Mouse (Mus musculus) lung, postnatal 36 days (tissue): ENCODE measurements around the gene Itga1.

ENCODE experiments used
- DNase-seq: peaks from one replicate; pipeline ENCODE4 v3.0.0; 2022; ENCODE audit warnings: mixed read lengths

Itga1 gene

DNA sequence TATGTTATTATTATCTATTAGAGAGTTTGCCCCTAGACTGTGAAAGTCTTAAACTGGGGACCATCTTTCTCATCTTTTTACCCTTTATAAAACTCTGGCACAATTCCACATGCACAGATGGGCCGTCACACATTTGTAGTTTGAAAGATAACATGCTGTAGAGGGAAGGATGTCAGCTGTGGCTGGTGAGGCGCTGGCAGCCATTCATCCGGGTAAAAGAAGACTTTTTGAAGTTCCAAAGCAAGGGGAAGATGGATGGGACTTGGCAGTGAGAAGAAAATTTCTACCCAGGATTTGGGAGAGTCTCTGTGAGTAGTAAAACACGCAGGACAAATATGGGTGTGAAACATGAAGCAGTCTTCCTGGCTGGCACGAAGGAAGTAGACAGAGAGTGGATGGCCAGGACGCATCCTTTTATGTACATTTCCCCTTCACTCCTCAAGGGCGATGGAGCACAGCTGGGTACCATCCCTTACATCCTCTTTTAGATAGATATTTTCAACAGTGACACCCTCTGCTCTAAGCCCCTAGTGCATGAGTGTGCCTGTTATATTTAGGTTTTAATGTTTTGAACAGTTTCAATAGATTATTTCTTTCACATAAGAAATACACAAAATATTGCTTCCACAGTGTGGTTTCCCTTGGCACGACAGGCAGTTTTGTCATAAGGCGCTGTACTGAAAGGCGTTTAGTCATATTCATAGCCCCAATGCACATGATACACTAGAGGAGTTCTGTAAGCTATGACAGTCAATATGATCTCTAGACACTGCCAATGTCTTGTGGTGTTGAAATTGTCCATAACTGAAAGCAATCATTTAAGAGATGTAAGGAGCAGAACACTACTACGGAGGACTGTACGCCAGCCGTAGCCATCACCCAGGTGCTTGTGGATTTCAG is 50.9 kb downstream of the Itga1 start:
- peak; percentile 42 for DNase-seq

DNA sequence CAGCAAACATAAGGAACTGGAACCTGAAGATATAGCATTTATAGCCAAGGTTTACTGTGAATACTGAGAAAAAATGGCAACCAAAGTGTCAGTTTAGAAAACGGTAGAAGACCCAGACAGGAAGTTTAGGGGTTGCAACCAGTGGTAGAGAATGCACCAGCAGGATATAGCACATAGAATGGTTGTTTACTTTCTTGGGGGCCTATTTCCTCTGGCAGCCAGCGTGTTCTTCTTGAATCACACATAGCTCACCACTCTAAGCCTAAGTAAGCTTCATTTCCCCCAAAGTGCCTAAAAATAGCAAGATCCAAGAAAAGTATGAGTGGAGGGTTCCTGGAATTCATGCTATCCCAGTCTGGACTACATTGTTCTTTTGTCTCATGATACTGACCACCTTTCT is 59.1 kb downstream of the Itga1 start:
- no peak for DNase-seq

DNA sequence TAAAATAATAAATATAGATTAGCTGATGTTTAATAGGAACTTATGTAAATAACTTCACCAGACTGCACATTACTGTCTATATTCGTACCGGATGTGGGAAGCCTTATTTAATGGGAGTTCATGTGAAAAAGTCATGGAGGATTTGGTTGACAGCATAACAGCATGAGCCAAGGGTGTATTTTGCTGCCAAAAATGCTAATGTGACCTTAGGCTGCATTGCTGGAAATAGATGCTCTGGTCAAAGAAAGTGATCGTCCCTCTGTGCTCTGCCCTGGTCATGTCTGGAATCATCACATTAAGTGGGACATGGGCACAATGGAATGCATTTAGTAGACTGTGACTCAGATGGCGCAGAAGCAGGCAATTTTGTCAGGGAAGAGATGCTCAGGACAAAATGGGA is 64.5 kb downstream of the Itga1 start:
- DNase-seq, result no peak

DNA sequence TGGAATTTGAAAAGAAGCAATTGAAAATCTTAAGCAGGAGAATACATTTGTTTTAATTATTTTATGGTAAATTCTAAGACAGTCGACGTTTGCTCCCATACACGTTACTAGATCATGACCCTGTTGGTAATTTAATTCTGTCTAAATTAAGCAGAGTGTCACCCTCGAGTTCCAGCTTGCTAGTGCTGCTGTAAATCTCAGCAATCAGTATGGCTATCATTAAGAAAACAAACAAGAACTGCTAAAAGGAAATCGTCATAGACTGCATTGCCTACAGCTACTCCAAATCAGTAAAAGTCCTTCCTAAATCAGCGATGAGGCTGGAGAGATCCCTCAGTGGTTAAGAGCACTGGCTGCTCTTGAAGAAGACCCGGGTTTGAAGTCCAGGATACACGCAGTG is 66.4 kb downstream of the Itga1 start:
- no peak for DNase-seq

DNA sequence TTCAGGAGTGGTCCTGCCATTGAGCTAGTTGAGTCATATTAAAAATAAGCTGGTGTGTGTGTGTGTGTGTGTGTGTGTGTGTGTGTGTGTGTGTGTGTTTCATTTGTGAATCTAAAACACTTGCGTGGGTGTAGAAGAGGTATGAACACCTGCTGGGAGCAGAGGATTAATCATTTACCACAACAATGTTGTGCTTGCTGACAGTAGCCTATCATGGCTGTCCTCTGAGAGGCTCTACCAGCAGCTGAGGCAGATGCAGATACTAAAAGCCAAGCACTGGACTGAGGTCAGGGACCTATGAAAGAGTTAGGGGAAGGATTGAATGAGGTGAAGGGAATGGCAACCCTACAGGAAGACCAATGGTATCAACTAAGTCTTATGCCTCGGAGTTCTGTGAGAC is 68.6 kb downstream of the Itga1 start:
- no peak for DNase-seq

DNA sequence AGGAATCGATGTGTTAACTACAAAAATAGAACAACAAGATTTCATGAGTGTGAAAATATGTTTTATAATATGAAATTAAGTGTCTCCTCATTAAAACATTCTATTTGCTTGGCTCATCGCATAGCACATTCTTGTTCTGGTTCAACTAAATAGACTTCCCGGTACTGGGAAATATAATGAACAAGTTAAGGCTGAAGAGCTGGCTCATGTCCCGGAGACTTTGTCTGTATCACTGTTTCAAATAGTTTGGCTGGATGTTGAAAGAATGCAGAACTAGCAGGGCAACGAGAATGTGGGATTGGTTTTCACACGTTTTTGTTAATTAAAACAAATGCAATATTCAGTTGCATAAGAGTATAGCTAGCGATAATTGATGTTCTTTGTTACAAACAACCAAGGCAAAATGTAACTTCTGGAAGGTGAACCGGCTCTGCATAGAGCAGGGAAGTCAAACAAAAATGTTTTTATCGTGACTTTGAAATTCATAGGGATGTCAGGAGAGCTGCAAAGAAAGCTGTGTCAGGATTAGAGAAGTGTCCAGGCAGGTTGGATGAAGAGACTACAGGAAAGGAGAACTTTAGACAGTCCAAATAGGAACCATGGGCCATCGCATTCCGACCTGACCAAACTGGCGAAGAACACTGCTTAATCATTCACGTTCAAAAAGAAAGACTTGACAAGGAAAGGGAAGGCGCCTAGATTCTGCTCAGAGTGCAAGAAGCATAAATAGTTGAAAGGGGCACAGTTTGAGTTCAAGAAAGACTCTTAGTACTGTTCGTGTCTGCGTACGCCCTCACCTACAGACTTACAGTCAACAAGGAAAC is 70.4 kb downstream of the Itga1 start:
- DNase-seq, result peak; percentile 30

DNA sequence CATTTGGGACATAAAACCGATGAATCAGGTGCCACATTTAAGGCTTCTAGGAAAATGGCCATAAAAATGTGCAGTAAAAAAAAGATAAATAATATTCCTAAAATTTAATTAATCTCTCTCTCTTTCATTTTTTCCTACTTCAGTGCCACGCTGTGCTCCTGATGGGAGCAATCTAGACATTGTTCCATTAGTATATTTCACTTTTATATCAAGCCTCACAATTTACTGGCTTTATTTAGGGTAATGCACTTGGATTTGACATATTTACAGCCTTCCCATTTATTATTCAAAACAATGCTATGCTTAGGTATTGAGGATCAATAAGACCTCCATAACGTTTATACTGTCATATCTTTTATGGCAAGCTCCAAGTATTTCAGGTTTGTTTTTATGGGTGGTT is 76.4 kb downstream of the Itga1 start:
- DNase-seq, result no peak

DNA sequence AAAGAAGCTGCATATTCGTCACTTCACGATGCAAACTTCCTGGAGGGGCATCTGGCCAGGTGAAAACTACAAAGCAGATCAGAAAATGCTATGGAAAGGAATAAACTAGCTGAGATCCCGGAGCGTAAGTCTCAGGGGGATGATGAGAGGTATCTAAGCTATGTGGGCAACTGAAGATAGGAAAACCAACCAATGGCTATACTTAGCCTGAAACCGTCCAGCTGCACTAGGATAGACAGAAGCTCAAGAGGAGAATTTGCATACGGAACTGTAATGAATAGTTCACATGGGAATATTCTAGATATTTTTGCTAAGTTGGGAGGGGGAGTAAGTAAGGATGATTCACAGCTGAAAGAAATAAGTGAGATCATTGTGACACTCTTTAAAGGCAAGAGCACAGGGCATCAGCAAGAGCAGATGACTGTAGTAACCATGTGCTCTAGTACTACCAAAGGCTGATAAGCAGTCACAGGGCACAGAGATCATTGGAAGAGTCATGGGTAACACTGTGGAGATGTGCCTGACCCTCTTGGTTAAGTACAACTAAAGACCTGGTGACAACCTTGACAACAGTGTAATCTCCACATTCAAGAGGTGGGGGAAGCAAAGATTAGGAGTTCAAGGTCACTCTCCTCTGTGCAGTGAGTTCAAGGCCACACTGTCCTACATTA is 79.5 kb downstream of the Itga1 start:
- no peak for DNase-seq

DNA sequence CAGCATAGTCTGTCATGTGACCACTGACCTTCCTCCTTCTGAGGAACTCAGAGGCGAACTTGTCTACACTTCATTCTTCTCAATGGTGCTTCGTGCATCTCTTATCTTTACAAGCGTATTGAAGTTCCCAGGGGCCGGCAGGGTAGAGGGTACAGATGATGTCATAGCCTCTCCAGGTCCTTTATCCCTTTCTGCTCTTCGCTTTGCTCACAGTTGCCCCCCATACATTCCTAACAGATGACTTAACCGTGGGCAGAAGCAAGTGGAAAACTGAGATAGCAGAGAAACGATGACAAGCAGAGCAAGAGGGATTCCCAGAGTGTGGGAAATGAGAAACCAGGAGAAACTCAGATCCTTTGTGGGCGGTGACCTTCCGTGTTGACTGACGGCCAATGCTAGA is 80.4 kb downstream of the Itga1 start:
- peak; percentile 23 for DNase-seq

DNA sequence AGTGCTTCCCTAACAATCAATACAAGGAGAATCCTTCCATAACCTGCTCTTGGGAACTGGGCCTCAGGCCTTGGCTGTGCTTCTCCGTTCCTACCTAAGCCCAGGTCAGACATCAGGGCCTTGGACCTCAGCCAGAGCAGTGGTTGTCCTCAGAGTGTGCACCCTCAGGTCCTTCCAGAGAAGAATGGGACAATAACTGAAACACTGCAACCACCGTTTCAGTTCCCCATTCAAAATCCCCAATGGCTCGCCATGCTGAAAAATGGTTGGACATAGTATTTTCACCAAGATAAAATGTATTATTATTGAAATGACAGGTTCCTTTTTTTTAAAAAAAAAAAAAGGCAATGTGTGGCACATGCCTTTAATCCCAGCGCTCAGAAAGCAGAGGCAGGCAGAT is 81.0 kb downstream of the Itga1 start:
- DNase-seq, result no peak

DNA sequence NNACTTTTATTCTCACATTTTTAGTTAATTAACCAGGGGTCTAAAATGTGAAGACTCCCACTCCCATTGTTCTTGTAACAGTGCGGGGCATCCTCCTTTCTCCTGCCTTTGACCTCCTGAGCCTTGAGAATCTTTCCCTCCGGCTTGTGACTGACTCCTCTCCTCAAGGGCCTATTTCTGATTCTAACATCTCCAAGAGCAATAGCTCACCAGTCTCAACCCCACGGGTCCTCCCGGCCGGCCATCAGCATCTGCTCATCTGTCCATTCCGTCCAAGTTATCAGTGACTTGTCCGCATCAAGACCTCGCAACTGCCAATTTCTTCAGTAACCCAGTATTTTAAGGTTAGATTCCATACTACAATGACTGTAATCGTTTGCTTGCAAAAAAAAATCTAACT is 84.2 kb downstream of the Itga1 start:
- DNase-seq, result no peak

DNA sequence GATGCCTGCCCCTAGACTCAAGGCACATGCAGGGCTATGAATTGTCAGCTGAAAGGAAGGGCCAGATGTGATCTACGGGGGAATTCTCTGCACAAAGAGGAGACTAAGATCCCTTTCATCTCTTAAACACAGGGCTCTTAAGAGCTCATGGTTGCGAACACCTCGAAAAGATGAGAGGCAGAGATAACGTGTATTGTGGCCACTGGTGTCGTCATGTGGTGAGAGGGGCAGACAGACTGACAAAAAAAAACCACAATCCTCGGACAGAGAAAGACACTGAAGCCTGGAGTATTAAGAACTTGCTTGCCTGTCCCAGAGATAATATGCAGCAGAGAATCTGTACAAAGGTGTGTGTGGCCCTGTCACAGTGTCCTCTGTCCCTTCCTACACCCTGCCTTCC is 90.2 kb downstream of the Itga1 start:
- DNase-seq, result no peak

DNA sequence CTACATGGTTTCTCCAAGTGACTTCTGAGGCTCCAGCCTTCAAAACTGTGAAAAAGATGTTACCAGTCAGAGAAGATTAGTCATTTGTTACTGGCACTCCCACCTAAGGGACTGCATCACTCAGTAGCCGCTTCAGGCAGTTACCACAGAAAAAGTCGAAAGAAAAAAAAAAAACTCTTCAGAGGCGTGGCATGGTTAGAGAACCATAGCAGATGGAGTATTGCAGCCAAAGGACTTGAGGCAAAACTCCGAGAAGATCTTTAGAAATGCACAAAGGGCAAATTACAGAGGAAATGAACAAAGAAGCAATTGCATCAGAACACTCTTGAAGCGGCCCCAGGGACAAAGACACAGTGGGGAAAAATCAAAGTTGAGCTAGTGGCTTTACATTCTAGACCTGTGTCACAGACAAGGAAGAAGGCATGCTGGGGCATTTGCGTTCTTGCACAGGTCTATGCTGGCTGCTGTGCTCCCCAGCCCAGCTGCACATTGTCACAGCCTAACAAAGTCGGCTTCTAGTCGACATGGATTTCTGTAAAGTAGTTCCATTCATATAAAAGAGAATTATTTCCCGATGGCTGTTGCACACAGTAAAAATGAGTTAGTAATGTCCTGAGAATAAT is 95.4 kb downstream of the Itga1 start:
- DNase-seq, result no peak

DNA sequence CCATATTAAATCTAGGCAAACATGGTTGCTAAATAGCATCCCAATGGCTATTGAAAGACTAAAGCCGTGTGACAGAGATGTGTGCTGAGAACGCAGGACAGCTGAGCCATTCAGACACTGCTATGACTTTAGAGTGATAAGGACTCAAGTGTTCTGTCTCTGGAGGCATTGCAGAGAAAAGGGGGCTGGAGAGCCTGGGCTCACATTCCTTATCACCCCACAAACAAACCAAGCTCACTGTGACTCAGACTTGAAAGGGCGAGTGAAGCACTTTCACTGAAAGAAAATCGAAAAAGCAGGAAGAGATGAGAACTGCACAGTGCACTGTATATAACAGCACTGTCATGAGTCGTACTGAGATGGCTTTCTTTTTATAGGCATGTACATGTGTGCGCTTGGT is 96.4 kb downstream of the Itga1 start:
- DNase-seq, result no peak

DNA sequence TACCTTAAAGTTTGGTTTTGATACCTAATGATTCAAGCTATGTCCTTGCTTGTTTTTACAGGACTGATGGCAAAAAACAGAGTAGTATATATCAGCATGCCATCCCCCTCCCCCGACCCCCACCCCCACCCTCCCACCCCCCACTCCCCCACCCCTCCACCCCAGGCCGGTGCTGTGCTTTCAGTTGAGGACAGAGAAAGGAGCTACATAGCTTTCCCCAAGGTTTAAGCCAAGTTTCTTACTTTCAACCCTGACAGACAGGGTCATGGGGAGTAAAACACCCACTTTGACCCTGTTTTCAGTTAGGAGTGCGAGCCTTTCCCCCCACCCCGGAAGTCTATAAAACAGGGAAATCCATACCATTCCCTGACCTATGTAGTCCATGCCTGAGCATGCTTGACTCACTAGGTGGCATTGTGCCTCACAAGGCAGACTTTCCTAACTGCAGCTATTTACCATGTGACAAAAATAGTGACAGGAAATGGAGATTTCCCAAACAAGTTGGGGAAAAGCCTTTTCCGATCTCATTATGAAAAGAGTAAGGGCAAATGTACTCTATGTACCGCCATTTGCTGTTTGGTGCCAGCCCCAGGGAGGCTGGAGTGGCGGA is 98.2 kb downstream of the Itga1 start:
- peak; percentile 26 for DNase-seq

DNA sequence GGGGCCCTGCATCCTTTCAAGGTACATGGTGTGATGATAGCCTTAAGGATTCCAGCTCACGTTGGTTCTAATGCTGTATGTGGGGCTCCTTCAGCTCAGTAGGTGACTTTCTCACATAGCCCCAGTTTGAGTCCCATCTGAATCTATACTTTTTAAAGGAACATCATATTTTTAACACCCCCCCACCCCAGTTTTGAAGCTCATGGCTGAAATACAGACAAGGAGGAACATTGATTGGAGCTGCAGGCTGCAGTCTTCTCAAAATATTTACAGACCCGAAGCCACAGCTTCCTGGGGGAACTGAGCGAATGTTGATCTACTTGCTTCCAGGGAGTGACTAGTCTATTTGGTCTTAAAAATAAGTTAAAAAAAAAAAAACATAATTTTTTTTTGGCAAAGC is 98.9 kb downstream of the Itga1 start:
- no peak for DNase-seq

DNA sequence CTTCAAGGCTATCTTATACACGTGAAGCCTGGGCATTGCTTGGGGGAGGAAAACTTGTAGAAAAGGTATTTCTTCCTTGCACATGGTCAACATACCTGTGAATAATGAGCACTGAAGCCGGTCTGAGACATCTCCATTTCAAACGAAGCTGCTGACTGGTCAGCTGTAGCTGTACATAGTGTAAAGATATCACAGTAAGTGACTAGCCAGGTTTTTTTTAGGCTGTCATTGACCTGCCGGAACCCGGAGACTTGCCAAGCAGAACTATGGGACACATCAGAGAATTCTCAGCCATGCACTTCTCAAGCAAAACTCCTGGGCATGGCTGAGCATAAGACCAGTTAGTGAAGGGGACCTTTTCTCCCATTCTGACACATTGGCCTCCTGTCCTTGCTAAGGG is 99.6 kb downstream of the Itga1 start:
- DNase-seq, result no peak

DNA sequence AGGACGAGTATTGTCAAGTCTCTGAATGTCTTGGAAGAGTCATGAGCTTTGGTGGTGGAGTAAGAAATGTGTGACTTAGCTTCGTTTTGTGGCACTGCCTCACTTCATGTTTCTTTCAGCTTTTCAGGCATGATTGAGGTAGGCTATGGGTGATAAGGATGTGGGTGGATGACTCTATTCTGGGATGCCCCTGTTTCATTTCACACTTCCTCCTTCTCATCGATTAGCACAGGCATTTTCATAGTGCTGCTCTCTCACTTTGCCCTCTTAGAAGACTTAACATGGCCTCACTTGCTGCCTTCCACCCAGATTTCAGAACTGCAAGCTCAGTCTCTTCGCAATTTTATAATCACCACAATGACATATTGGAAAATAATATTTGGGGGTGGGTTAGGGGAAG is 102.2 kb downstream of the Itga1 start:
- no peak for DNase-seq

DNA sequence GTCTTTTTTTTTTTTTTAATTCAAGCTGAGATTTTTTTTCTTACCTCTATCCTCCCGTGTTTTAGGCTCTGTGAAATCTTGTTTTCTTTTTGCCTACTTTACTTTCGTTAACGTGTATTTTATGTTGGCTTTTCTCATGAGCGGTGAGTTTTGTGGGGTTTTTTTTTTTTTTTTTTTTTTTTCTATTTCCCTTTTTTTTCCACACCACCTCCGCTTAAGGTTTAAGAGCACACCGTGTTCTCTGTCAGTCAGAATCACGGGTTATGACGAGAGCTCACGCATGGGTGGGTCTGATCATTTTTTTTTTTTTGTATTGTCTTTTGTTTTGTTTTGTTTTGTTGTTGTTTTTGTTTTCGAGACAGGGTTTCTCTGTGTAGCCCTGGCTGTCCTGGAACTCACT is 103.7 kb downstream of the Itga1 start:
- DNase-seq, result no peak

DNA sequence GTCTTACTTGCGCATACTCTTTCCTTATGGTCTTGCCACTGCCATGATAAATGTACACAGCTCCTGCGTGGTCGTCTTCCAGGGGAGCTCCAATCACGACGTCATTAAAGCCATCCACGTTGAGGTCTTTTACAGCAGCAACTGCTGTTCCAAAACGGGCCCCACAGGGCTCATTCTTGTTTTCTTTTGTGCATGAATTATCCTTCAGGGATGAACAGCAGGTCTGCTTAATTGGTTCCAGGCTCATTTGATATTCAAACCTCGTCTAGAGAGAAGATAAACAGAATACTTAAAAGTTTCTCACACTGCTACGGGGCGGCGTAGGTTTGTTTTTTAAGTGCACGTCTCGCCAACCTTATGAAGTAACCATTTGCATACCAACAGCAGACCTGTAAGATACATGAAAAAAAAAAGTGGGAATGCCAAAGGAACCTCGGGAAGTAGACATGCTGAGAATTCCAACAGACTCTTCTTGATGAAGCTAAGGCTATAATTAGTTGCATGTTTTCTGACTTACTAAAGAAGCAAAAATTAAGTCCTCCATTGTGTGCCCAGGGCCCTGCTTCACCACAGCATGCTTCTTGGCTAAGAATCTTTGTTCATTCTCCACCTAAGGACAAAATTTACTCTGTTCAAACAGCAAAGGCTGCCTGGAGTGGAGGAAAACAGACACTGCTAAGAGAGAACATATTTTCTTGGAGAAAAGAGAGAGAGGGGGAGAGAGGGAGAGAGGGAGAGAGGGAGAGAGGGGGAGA is 109.3 kb downstream of the Itga1 start:
- DNase-seq, result no peak

DNA sequence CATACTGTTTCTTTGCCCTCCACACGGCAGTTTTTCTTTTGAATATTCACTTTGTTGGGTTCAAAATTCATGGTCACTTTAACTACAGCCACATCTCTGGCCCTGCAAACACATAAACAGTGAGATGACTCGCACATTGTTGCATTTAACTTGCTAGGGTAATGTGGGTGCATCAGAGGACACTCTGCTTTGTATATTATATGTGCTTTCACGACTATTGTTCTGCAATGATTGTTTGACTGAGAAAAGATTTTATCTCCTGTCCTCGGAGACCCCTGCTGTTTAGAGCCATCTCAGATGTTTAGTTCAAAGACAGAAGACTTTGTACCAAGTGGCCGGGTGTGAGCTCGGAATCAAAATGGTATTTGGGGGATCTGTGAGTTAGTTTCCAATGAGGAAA is 114.1 kb downstream of the Itga1 start:
- peak; percentile 56 for DNase-seq

DNA sequence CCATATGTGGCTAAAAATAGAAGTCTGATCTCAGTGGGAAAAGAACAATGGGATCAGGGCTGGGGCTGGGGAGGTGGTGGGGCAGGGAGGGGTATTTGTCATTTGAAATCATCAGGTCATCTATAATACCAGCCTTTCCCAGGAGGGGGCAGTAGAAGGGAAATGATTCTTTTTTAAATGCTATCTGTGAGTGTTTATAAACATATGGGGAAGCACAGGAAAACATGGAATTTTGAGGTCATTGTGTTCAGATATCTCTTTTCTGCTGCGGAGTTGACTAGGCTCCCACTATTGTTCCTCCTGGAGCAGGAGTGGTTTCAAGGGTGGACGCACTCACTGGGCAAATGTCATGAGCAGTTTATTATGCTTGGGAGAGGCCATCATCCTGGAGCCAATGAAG is 114.6 kb downstream of the Itga1 start:
- peak; percentile 94 for DNase-seq
